Mouse (Mus musculus) spleen, adult 12 weeks (tissue): ENCODE results near the gene Myzap.

Source experiments
- DNase-seq: peaks from one replicate; pipeline ENCODE4 v3.0.0; 2022; ENCODE audit warnings: low spot score

Myzap gene

DNA sequence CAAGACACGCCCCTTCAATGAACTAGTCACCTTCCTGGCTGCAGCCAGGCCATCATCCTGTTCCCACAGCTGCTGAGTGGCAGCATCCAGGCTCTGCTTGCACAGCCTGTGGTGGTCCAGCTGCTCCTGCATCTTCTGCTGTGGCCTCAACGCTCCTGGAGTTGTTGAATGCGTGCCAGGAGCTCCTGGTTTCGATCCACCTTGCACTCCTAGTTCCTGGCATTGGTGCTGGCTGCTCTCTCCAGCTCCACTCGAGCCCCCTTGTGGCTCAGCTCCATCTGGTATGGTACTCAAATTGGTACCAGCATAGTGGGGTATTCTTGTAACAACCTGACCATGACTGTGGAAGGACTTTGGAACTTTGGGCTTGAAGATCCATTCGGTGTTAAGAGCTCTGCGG lies 7.7 kb upstream of the Myzap start:
- no peak for DNase-seq

GRCm38 (mm10) chr9:71596888-71597287 lies 4.7 kb upstream of the Myzap start:
- DNase-seq: no peak

DNA sequence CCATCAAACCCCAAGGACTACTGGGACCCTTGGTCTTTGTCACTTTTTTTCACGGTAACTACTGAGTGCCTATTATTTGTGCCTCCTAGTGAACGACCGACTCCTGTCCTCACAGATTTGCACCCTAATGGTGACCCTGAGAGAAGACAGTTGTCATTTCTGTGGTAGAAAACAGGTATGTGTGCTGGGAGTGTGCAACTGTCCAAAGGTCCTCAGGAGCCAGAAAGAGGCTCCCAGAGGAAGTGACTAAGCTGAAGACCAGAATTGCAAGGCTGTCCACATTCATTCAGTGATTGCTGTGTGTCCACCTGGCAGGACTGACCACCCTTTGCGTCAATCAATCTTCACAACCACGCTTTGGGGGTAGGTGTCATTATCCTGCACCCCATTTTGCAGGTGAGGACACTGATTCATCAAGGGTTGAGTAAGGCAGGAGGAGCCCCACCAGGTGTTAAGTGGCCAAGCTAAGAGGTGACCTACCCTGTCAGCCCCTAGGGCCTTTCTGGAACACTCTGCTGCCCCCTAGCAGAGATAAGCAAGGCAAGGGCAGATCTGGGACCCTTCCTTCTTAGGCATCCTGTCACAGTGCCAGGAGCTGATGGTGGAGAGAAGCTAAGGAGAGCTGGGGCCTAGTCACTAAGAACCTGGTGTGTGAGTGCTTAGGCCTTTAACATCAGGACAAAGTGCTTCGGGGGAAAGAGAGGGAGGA lies 571 bp upstream of the Myzap start:
- no peak for DNase-seq

DNA sequence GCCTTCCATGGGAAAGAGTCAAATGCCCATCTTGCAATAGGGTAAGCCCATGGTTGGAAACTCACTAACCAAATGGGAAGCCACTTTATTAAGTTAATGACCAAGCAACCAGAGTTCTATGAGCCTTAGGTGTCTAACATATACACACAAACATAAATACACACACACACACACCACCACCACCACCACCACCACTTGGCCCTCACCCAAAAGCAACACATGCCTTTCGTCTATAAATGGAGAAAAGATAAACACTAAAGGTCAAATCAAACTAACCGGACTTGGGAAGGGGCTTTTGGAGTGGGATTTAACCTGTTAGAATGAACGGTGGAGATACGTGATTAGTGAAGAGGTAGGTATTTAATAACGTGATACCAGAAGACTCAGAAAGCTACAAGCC lies 1.1 kb downstream of the Myzap start:
- no peak for DNase-seq

- no peak for DNase-seq
Measured at GRCm38 (mm10) chr9:71589771-71590170, 2.4 kb downstream of the Myzap start.

- DNase-seq: no peak
Measured at GRCm38 (mm10) chr9:71588930-71589592, 3.1 kb downstream of the Myzap start.

- DNase-seq: no peak
Measured at GRCm38 (mm10) chr9:71586408-71586807, 5.8 kb downstream of the Myzap start.

GRCm38 (mm10) chr9:71582771-71583170 lies 9.4 kb downstream of the Myzap start:
- no peak for DNase-seq

DNA sequence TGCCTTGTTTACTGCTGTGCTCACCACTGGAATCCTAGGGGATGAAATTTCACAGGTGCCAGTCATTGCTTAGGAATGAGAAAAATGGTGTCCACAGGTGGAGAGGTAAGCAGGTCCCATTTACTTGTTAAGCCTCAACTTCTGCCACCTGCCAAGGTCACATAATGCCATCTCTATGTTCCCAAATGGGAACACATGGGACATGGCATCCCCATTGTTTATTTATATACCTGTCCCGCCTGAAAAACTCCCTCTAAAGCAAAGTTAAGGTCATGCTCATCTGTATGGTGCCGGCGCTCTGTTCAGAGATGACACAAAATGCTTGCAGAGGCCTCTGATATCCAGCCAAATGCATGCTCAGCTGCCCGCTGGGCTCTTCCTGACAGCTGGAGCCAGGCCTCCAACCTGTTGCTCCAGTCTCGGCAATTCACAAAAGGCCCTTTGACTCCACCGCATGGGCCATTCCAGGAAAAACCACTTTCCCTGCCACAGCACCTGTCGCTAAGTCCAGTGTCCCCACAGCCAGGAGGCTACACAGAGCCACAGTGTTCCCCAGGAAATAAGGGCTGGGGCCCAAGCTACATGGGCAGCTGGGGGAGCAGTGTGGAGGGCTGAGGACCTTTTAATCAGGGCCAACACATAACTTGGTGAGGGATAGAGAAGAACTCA lies 13.1 kb downstream of the Myzap start:
- DNase-seq: no peak

- DNase-seq: no peak
Measured at GRCm38 (mm10) chr9:71574440-71574839, 17.7 kb downstream of the Myzap start.

DNA sequence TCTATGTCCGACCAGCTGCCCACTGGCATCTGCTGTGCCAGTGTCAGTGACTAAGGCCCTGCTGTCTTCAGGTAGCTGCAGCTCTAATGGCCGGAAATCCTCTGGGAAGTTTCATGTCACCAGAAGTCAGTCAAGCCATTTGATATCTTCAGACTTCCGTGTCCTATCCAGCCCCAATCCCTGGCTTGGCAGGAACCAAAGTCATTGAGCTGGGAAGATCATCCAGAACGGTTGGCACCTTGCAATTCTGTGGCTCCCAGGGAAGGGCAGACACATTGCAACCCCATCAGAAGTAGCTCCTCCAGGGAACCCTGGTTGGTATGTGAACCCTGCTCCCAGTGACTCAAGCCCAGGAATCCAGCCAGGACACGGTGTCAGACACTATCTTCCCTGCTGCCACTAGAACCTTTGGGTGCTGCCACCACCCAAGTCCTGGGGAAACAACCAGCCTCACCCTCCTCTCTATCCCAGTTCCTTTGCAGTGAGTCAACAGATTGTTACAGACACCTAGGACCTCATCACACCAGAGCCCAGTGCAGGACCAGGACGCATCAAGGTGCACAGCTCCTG lies 18.3 kb downstream of the Myzap start:
- no peak for DNase-seq

DNA sequence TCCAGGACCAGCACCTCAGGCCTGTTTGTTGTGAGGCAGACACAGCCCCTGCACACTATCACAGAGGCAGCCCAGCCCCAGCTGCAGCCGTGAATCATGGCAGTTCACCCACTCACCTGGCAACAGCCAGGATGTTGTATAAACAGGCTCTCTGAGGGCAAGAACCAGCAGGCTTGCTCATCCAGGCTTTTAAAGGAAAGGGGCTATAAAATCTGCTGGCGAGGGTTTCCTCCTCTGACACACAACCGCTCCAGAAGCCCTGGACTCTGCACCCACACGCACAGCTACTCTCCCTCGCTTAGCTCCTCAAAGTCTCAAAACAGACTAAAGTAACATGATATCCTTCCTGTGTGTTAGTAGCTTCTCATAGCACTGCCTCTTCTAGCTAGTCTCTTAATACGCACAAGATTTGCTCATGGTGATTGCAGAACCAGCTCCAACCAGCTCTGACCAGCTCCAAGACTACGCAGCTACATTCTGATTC lies 21.0 kb downstream of the Myzap start:
- DNase-seq: no peak

DNA sequence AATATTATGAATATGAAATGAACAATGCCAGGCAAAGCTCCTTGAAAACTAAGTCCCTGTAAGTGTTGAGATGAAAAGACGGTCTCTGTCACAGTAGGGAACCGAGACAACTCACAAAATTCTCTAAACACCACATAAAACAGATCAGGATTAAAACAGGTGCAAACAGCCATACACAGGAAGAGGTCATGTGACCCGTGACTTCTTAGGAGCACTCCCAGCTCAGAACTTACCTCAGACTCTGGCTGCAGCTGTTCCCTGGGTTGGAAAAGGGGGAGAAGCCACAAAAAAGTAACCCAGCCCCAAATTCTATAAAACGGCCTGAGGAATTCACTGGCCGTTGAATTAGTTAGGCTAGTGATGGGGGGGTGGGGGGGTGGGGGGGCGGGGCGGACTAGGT lies 22.0 kb downstream of the Myzap start:
- no peak for DNase-seq

GRCm38 (mm10) chr9:71568323-71568942 lies 23.7 kb downstream of the Myzap start:
- DNase-seq: no peak

- no peak for DNase-seq
Measured at GRCm38 (mm10) chr9:71567391-71567790, 24.8 kb downstream of the Myzap start.

DNA sequence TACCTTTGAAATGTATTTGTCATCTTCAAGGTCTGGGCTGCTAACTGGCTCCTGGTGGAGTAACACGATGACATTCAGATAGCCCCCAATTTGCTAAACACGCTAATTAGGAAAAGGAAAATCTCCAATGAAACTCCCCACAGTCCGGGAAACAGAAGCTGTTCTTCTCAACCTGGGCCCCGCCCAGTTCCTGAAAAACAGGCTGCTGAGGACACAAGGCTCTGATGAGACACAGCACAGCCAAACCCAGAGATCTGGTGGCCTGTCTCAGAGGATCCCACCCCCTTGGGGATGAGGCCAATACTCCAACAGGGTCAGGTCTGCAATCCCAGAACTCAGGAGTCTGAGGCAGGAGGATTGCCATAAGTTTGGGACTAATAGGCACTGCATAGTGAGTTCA lies 25.4 kb downstream of the Myzap start:
- DNase-seq: no peak

- no peak for DNase-seq
Measured at GRCm38 (mm10) chr9:71557737-71558136, 34.4 kb downstream of the Myzap start.

- DNase-seq: no peak
Measured at GRCm38 (mm10) chr9:71554001-71554400, 38.2 kb downstream of the Myzap start.

DNA sequence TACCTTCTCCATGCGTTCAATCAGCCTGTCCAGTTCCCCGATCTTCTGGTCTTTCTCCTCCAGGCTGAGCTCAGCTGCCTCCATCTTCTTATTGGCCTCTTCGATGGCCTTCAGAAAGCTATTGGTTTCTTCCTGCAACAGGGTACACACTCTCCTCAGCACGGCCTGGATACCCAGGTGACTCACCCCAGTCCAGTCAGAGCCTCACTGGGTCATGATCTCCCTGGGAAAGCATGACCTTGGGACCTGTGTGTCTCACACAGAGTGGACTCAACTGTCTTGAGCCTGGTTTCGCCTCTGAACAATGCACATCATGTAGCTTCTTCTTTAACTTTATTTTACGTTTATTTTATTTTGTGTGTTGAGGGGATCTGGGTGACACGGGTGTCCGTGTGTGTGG lies 42.0 kb downstream of the Myzap start:
- DNase-seq: no peak

DNA sequence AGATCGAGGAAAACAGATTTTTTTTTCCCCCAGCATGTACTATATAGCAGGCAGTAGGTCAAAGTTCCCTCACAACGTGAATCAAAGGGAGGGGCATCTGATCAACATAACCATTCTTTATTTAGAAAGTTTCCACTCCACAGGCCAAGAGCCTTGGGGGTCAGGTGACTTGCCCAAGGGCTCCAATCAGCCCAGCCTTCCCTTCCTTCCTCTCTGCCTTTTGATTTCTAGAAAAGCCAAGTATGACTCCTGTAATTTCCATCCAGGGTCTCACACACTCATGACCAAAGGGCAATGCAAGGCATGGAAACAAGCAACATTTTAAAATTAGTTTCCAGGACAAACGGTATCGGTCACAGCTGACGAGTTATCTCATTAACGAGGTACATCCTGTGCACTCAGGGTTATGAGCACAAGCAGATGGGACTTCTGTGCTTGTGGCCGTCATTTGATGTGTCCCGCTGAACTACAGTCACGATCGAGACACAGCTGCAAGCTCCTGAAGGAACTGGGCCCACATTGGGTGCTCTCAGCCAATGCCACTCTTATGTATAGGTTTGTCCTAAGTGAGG lies 44.4 kb downstream of the Myzap start:
- no peak for DNase-seq

GRCm38 (mm10) chr9:71544831-71545230 lies 47.3 kb downstream of the Myzap start:
- DNase-seq: no peak
